Mouse (Mus musculus) bone marrow macrophage, adult 2 months (primary cell): ENCODE measurements around the gene Scnm1. TPM values are rescaled to one million over a fixed set of nuclear protein-coding genes. Genes with fewer than 3 reads are reported as not detected.

ENCODE experiments used
- H3K27ac ChIP-seq: 2 replicates; pipeline ENCODE4 v1.5.1; 2012; ENCODE audit warnings: low read depth, low read length; ENCODE audit not compliant: insufficient read depth
- H3K4me1 ChIP-seq: 2 replicates; pipeline ENCODE4 v1.6.1; 2012; ENCODE audit warnings: low read length; ENCODE audit not compliant: control insufficient read depth, insufficient read depth
- H3K4me3 ChIP-seq: 2 replicates; pipeline ENCODE4 v1.5.1; 2012; ENCODE audit warnings: mild to moderate bottlenecking, low read length, moderate library complexity; ENCODE audit not compliant: insufficient read depth
- CTCF ChIP-seq: IDR thresholded peaks from 2 replicates; pipeline ENCODE4 v1.5.1; 2012; ENCODE audit warnings: low read depth, mild to moderate bottlenecking, low read length, moderate library complexity
- POLR2A ChIP-seq: IDR thresholded peaks from 2 replicates; pipeline ENCODE4 v1.6.1; 2012; ENCODE audit warnings: mild to moderate bottlenecking, low read depth, low read length, borderline replicate concordance
- polyA plus RNA-seq: library from polyadenylated mRNA; stranded (reverse); fragments of >200 nt; gene quantifications from 2 replicates; pipeline ENCODE4 v1.2.4, GENCODE M21; 2012; ENCODE audit not compliant: missing spikeins, insufficient read depth, insufficient read length

The Scnm1 gene
- polyA plus RNA-seq: 88.6 and 112 TPM in 2 replicates

- TF ChIP-seq CTCF (no peak; the same call in 1 of the 2 replicates), POLR2A (no peak)
- Histone ChIP-seq H3K4me1 (peaks cover 21% of the 10 kb centered on the region), H3K4me3 (peak within 1 kb of the TSS; percentile 66), H3K27ac (peak within 1 kb of the TSS; percentile 96)
These were observed at the start of gene Scnm1, which contains the start of gene Lysmd1 for GRCm38 (mm10) chr3:95133680-95134101. TSS of gene Scnm1 (minus strand) at chr3:95134011. TSS of gene Lysmd1 (plus strand) at chr3:95134088.

- no peaks in the 10 kb centered on the region for H3K4me1 ChIP-seq
- no peak overlapping the region for H3K4me3 ChIP-seq
- H3K27ac ChIP-seq: no peak overlapping the region
- TF ChIP-seq CTCF (no peak), POLR2A (no peak)
These were observed 48.0 kb upstream of the Scnm1 start for GRCm38 (mm10) chr3:95181841-95182240.

GRCm38 (mm10) chr3:95179890-95180289, 46.1 kb upstream of the Scnm1 start:
- Histone ChIP-seq H3K4me3 (no peak overlapping the region), H3K27ac (no peak overlapping the region), H3K4me1 (no peaks in the 10 kb centered on the region)
- TF ChIP-seq POLR2A (no peak), CTCF (no peak)

GRCm38 (mm10) chr3:95178948-95179347, 45.1 kb upstream of the Scnm1 start:
- no peak for TF ChIP-seq POLR2A
- no peak for TF ChIP-seq CTCF
- Histone ChIP-seq H3K27ac (no peak overlapping the region), H3K4me1 (no peaks in the 10 kb centered on the region), H3K4me3 (no peak overlapping the region)

GRCm38 (mm10) chr3:95177583-95177982, 43.8 kb upstream of the Scnm1 start:
- no peaks in the 10 kb centered on the region for H3K4me1 ChIP-seq
- no peak overlapping the region for H3K4me3 ChIP-seq
- no peak for TF ChIP-seq POLR2A
- no peak for TF ChIP-seq CTCF
- H3K27ac ChIP-seq: no peak overlapping the region

- no peak overlapping the region for H3K4me3 ChIP-seq
- TF ChIP-seq POLR2A (no peak), CTCF (no peak)
- H3K27ac ChIP-seq: no peak overlapping the region
- no peaks in the 10 kb centered on the region for H3K4me1 ChIP-seq
These were observed 42.7 kb upstream of the Scnm1 start for GRCm38 (mm10) chr3:95176500-95176899.

- no peak for TF ChIP-seq POLR2A
- H3K4me3 ChIP-seq: peak overlapping the region; percentile 41
- H3K27ac ChIP-seq: no peak overlapping the region
- no peaks in the 10 kb centered on the region for H3K4me1 ChIP-seq
These were observed 40.3 kb upstream of the Scnm1 start for GRCm38 (mm10) chr3:95174011-95174592.

- H3K4me1 ChIP-seq: no peaks in the 10 kb centered on the region
- peak overlapping the region; percentile 41 for H3K4me3 ChIP-seq
- TF ChIP-seq CTCF: no peak
- no peak overlapping the region for H3K27ac ChIP-seq
These were observed 39.6 kb upstream of the Scnm1 start for GRCm38 (mm10) chr3:95173256-95173949.

- TF ChIP-seq POLR2A (no peak), CTCF (no peak)
- H3K4me1 ChIP-seq: no peaks in the 10 kb centered on the region
- H3K27ac ChIP-seq: no peak overlapping the region
- no peak overlapping the region for H3K4me3 ChIP-seq
These were observed 38.9 kb upstream of the Scnm1 start for GRCm38 (mm10) chr3:95172526-95173255.

GRCm38 (mm10) chr3:95171105-95171504, 37.3 kb upstream of the Scnm1 start:
- Histone ChIP-seq H3K27ac (no peak overlapping the region), H3K4me3 (no peak overlapping the region), H3K4me1 (no peaks in the 10 kb centered on the region)
- TF ChIP-seq POLR2A (no peak), CTCF (no peak)
